Mouse (Mus musculus) kidney, postnatal 0 days (tissue): ENCODE results near the gene AI597479. TPM values are rescaled to one million over a fixed set of nuclear protein-coding genes. Genes with fewer than 3 reads are reported as not detected.
A peak's percentile ranks its signal among the peaks of the same experiment; 100 is the strongest.

Source experiments
- ATAC-seq: fragments of 200-750 bp; cut with Nextera tagmentation; replicated peaks from 2 replicates; pipeline ENCODE4 v1.8.0; 2017; ENCODE audit warnings: low read depth, moderate number of reproducible peaks, moderate TSS enrichment, moderate library complexity; ENCODE audit not compliant: low FRiP score
- DNase-seq: peaks from one replicate; pipeline ENCODE4 v3.0.0-alpha.2; 2016; ENCODE audit warnings: low spot score
- H3K27ac ChIP-seq: fragments of 300-500 bp; sonication (generic); 2 replicates; pipeline ENCODE4 v1.5.1; 2014; ENCODE audit warnings: mild to moderate bottlenecking
- H3K27me3 ChIP-seq: fragments of 300-500 bp; sonication (generic); 2 replicates; pipeline ENCODE4 v1.6.1; 2014; ENCODE audit warnings: low read length, mixed read lengths; ENCODE audit not compliant: insufficient read depth
- H3K36me3 ChIP-seq: fragments of 300-500 bp; sonication (generic); 2 replicates; pipeline ENCODE4 v1.6.1; 2014; ENCODE audit warnings: low read length, mixed read lengths; ENCODE audit not compliant: insufficient read depth
- H3K4me1 ChIP-seq: fragments of 300-500 bp; sonication (generic); replicated peaks from 2 replicates; pipeline ENCODE4 v1.6.1; 2014; ENCODE audit warnings: antibody characterized with exemption, low read length, mixed read lengths; ENCODE audit not compliant: insufficient read depth
- H3K4me2 ChIP-seq: fragments of 300-500 bp; sonication (generic); 2 replicates; pipeline ENCODE4 v1.6.1; 2014; ENCODE audit warnings: mild to moderate bottlenecking, low read length, moderate library complexity, mixed read lengths
- H3K4me3 ChIP-seq: fragments of 300-500 bp; sonication (generic); replicated peaks from 2 replicates; pipeline ENCODE4 v1.5.1; 2014; ENCODE audit warnings: low read depth, low read length
- H3K9ac ChIP-seq: fragments of 300-500 bp; sonication (generic); 2 replicates; pipeline ENCODE4 v1.6.1; 2014; ENCODE audit warnings: low read depth, low read length
- H3K9me3 ChIP-seq: fragments of 300-500 bp; sonication (generic); replicated peaks from 2 replicates; pipeline ENCODE4 v1.6.1; 2016; ENCODE audit warnings: low read length, inconsistent platforms, mixed read lengths
- CTCF ChIP-seq: IDR thresholded peaks from 2 replicates; pipeline ENCODE4 v1.5.1; 2016; ENCODE audit warnings: antibody characterized with exemption, low read depth, mild to moderate bottlenecking, moderate library complexity
- WGBS: fragments of 180-500 bp; shearing (Covaris S2); extraction: QIAGEN DNeasy Blood & Tissue Kit; methylation state at CpG from one replicate; pipeline ENCODE4 v1.1.7; 2014; 5-methylcytosine and 5-hydroxymethylcytosine counted together
- polyA plus RNA-seq: library from polyadenylated mRNA; unstranded; fragments of >200 nt; fragmentation: Nextera tagmentation; extraction: Ambion mirVana; gene quantifications from 2 replicates; pipeline ENCODE4 v1.2.1, GENCODE M21; 2015

AI597479 gene
- 21.0 and 23.7 TPM in 2 replicates for polyA plus RNA-seq

- peak within 1 kb of the TSS; percentile 100 for H3K27ac ChIP-seq
- peak within 1 kb of the TSS; percentile 80 for H3K4me3 ChIP-seq
- no peak for TF ChIP-seq CTCF
- 0 out of 2 replicates have a peak, but pooled peaks cover 9% of the 10 kb centered on the region for H3K36me3 ChIP-seq
- peaks cover 7% of the 10 kb centered on the region for H3K4me1 ChIP-seq
- WGBS, result under 1% methylated on average over 57 of the region's 57 CpGs
- H3K9me3 ChIP-seq, result no peaks in the 10 kb centered on the region
- ATAC-seq (peak; percentile 97), DNase-seq (peak; percentile 96)
- H3K27me3 ChIP-seq, result no peaks in the 10 kb centered on the region
- H3K4me2 ChIP-seq, result peak within 1 kb of the TSS; percentile 79
- peak within 1 kb of the TSS; percentile 86 for H3K9ac ChIP-seq
Measured at GRCm38 (mm10) chr1:43098031-43098984, at the start of gene AI597479, which contains the start of gene Tgfbrap1. Gene AI597479 (plus strand): TSS chr1:43098710. Gene Tgfbrap1 (minus strand): TSS chr1:43098637.

- H3K36me3 ChIP-seq, result peaks cover 25% of the 10 kb centered on the region; the same call in 1 of the 2 replicates
- H3K9ac ChIP-seq, result no peak overlapping the region
Measured at GRCm38 (mm10) chr1:43051903-43052302, 46.6 kb upstream of the AI597479 start.

GRCm38 (mm10) chr1:43065615-43066310, 32.7 kb upstream of the AI597479 start:
- Histone ChIP-seq H3K4me3 (no peak overlapping the region), H3K36me3 (peaks cover 3% of the 10 kb centered on the region; the same call in 1 of the 2 replicates), H3K4me1 (no peaks in the 10 kb centered on the region), H3K9ac (no peak overlapping the region), H3K9me3 (no peaks in the 10 kb centered on the region), H3K27ac (no peak overlapping the region), H3K27me3 (no peaks in the 10 kb centered on the region), H3K4me2 (no peak overlapping the region)
- TF ChIP-seq CTCF, result peak; percentile 93
- WGBS, result 45% methylated on average over 9 of the region's 9 CpGs
- peak; percentile 85 for ATAC-seq
- DNase-seq, result peak; percentile 89

More at GRCm38 (mm10) chr1:43051903-43052302, 46.6 kb upstream of the AI597479 start:
- H3K27me3 ChIP-seq, result no peaks in the 10 kb centered on the region
- TF ChIP-seq CTCF, result peak; percentile 57
- no peak overlapping the region for H3K4me3 ChIP-seq
- WGBS, result 92% methylated on average over 5 of the region's 5 CpGs
- no peaks in the 10 kb centered on the region for H3K9me3 ChIP-seq
- no peaks in the 10 kb centered on the region for H3K4me1 ChIP-seq
- no peak for ATAC-seq
- H3K27ac ChIP-seq, result no peak overlapping the region
- no peak overlapping the region for H3K4me2 ChIP-seq
- DNase-seq, result peak; percentile 18

- no peak for DNase-seq
- Histone ChIP-seq H3K27ac (no peak overlapping the region), H3K4me1 (no peaks in the 10 kb centered on the region), H3K4me3 (no peak overlapping the region), H3K36me3 (peaks cover 3% of the 10 kb centered on the region; the same call in 1 of the 2 replicates), H3K9ac (no peak overlapping the region), H3K9me3 (no peaks in the 10 kb centered on the region), H3K27me3 (no peaks in the 10 kb centered on the region), H3K4me2 (no peak overlapping the region)
- no peak for ATAC-seq
- 87% methylated on average over 8 of the region's 8 CpGs for WGBS
- TF ChIP-seq CTCF, result no peak
Measured at GRCm38 (mm10) chr1:43066573-43066972, 31.9 kb upstream of the AI597479 start.

DNA sequence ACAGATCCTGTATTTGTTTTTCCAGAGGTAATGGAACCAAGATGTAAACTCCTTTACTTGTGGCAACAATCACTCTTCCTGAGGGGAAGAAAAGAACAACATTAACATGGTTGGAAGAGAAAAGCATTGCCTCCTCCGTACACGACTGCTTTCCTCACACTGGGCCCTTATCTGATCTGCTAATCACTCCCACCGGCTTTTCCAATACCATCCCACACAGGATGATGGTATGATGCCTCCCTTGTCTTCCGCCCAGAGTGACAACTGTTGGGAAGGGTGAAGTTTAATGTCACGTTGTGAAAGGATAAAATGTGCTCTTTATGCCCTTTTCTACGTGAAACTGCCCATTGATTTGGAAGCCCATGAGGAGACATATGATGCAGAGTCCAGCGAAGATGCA, 31.0 kb upstream of the AI597479 start:
- no peak for TF ChIP-seq CTCF
- Histone ChIP-seq H3K9me3 (no peaks in the 10 kb centered on the region), H3K27me3 (no peaks in the 10 kb centered on the region), H3K36me3 (peaks cover 3% of the 10 kb centered on the region; the same call in 1 of the 2 replicates), H3K4me1 (no peaks in the 10 kb centered on the region), H3K4me2 (no peak overlapping the region), H3K4me3 (no peak overlapping the region), H3K27ac (no peak overlapping the region), H3K9ac (no peak overlapping the region)
- 46% methylated on average over 7 of the region's 7 CpGs for WGBS
- DNase-seq (peak; percentile 51), ATAC-seq (no peak)

GRCm38 (mm10) chr1:43070726-43071125, 27.8 kb upstream of the AI597479 start:
- no peaks in the 10 kb centered on the region for H3K27me3 ChIP-seq
- H3K4me2 ChIP-seq, result no peak overlapping the region
- H3K36me3 ChIP-seq, result 0 out of 2 replicates have a peak, but pooled peaks cover 16% of the 10 kb centered on the region
- no peak overlapping the region for H3K4me3 ChIP-seq
- no peak overlapping the region for H3K27ac ChIP-seq
- no peak for TF ChIP-seq CTCF
- no peaks in the 10 kb centered on the region for H3K4me1 ChIP-seq
- DNase-seq (no peak), ATAC-seq (no peak)
- no peaks in the 10 kb centered on the region for H3K9me3 ChIP-seq
- 79% methylated on average over 5 of the region's 5 CpGs for WGBS
- H3K9ac ChIP-seq, result no peak overlapping the region
